Mouse (Mus musculus): Measurements from ENCODE around the gene Gm9117.
"Not testable (repeated sequence)": the region's sequence is repeated elsewhere in the genome, so short reads cannot be mapped to it uniquely, and the experiment has no call there.

Gm9117 gene

GRCm38 (mm10) chr3:93943443-93943842 lies at the start of gene Gm9117:
Gene Gm9117, minus strand, starts transcription at chr3:93943543.
- DNase-seq (ENCODE audit: low spot score in 2 of 2): not testable (repeated sequence)

GRCm38 (mm10) chr3:93968938-93969337 lies 25.6 kb upstream of the Gm9117 start:
- not testable (repeated sequence) for DNase-seq (ENCODE audit: low spot score in 2 of 2)

- DNase-seq (ENCODE audit: low spot score in 2 of 2): not testable (repeated sequence)
Measured at GRCm38 (mm10) chr3:93961214-93961613, 17.9 kb upstream of the Gm9117 start, which contains the start of gene Tdpoz5. Gene Tdpoz5, minus strand, starts transcription at chr3:93961314.

- DNase-seq (ENCODE audit: low spot score in 2 of 2): not testable (repeated sequence)
Measured at GRCm38 (mm10) chr3:93938386-93938785, 5.0 kb downstream of the Gm9117 start.

All from right cerebral cortex, postnatal 10 days (tissue).